Mouse (Mus musculus) cerebellum, adult 2 months (tissue): Measurements from ENCODE around the gene Arsj.

Source experiments
- CTCF ChIP-seq: fragments of 200-500 bp; IDR thresholded peaks from 2 replicates; pipeline ENCODE4 v1.5.1; 2011; ENCODE audit warnings: low read depth, mild to moderate bottlenecking, control low read depth, low read length, moderate library complexity, borderline replicate concordance; ENCODE audit not compliant: insufficient read depth
- POLR2A ChIP-seq: fragments of 200-500 bp; IDR thresholded peaks from 2 replicates; pipeline ENCODE4 v1.6.1; 2011; ENCODE audit warnings: low read length, control low read depth, borderline replicate concordance; ENCODE audit not compliant: insufficient read depth

- TF ChIP-seq POLR2A (no peak), CTCF (no peak)
These were observed 34.0 kb downstream of the Arsj start for GRCm38 (mm10) chr3:126397451-126397850.
